ENCODE assay signal across 31 mouse cellular contexts in genomic region chr12:39038077-39038476, GRCm38 (mm10).
A peak's percentile ranks its signal among the peaks of the same experiment; 100 is the strongest.
DNase-seq lines count a peak whose midpoint lies in the region; ATAC-seq lines count a peak whose summit lies in the region.
"Had no signal": no experiment of that assay in that cellular context is flagged by ENCODE, and none has a peak within 500 bp of the region (broad histone marks: within the 10 kb centered on the region; RNA-seq: fewer than 3 reads in every experiment).

No protein-coding gene starts in this region.

- no peak for ATAC-seq in midbrain, embryonic 15.5 days (replicated peaks)
- ATAC-seq: forebrain, embryonic 13.5 days had no signal

- no peak overlapping the region for H3K4me3 ChIP-seq in midbrain, embryonic 15.5 days
- H3K4me3 ChIP-seq: embryonic facial prominence, embryonic 13.5 days; erythroblast, embryonic 14.5 days; forebrain, embryonic 13.5 days; heart, adult 2 months; heart, embryonic 13.5 days; hindbrain, embryonic 12.5 days; limb, embryonic 10.5 days; liver, embryonic 15.5 days; lung, embryonic 15.5 days; myocyte; neural tube, embryonic 13.5 days had no signal

- no peaks in the 10 kb centered on the region for H3K9me3 ChIP-seq in midbrain, embryonic 15.5 days
- H3K9me3 ChIP-seq: embryonic facial prominence, embryonic 13.5 days; forebrain, embryonic 13.5 days; heart, embryonic 13.5 days; hindbrain, embryonic 12.5 days; limb, embryonic 10.5 days; liver, embryonic 15.5 days; lung, embryonic 15.5 days; neural tube, embryonic 13.5 days had no signal

- DNase-seq in layer of hippocampus, adult 11-12 months (ENCODE audit: low spot score), result peak; percentile 18
- no peak for DNase-seq in layer of hippocampus, postnatal 25 days (ENCODE audit: extremely low spot score in 1 of 2, low spot score in 1 of 2)
- peak; percentile 75 for DNase-seq in cerebellum, adult 11 months
- peak; percentile 87 for DNase-seq in cerebellum, adult 8-10 months
- peak; percentile 60 to 81 for DNase-seq in cerebellum, postnatal 36 days
- DNase-seq in embryo, embryonic 10 days (ENCODE audit: low spot score), result no peak
- DNase-seq: adrenal gland, adult 2 months; B cell, adult 2 months; gastrocnemius, postnatal 25 days; heart, adult 2 months; heart, postnatal 14 days; kidney, adult 11 months; liver; lung, postnatal 4 days; midbrain, embryonic 14.5 days; thymus, adult 18-20 months; thymus, postnatal 4 days had no signal

- H3K9ac ChIP-seq in midbrain, embryonic 15.5 days, result no peak overlapping the region
- H3K9ac ChIP-seq: embryonic facial prominence, embryonic 13.5 days; forebrain, embryonic 13.5 days; heart, embryonic 13.5 days; hindbrain, embryonic 12.5 days; liver, embryonic 15.5 days; lung, embryonic 15.5 days; neural tube, embryonic 13.5 days had no signal

- no peak overlapping the region for H3K27ac ChIP-seq in midbrain, embryonic 15.5 days
- H3K27ac ChIP-seq: embryonic facial prominence, embryonic 13.5 days; forebrain, embryonic 13.5 days; heart, adult 2 months; heart, embryonic 13.5 days; hindbrain, embryonic 12.5 days; kidney, postnatal 0 days; limb, embryonic 10.5 days; liver, embryonic 15.5 days; lung, embryonic 15.5 days; neural tube, embryonic 13.5 days had no signal

- H3K36me3 ChIP-seq in midbrain, embryonic 15.5 days (replicated peaks), result no peaks in the 10 kb centered on the region
- H3K36me3 ChIP-seq: embryonic facial prominence, embryonic 13.5 days; G1E; heart, embryonic 13.5 days; hindbrain, embryonic 12.5 days; limb, embryonic 10.5 days; liver, embryonic 15.5 days; lung, embryonic 15.5 days; neural tube, embryonic 13.5 days had no signal

- no peaks in the 10 kb centered on the region for H3K4me1 ChIP-seq in midbrain, embryonic 15.5 days
- H3K4me1 ChIP-seq: embryonic facial prominence, embryonic 13.5 days; heart, embryonic 13.5 days; hindbrain, embryonic 12.5 days; limb, embryonic 10.5 days; liver, embryonic 15.5 days; lung, embryonic 15.5 days; neural tube, embryonic 13.5 days had no signal

- H3K27me3 ChIP-seq in midbrain, embryonic 15.5 days (replicated peaks), result no peaks in the 10 kb centered on the region
- H3K27me3 ChIP-seq: CH12.LX; embryonic facial prominence, embryonic 13.5 days; forebrain, embryonic 13.5 days; heart, embryonic 13.5 days; hindbrain, embryonic 12.5 days; liver, embryonic 15.5 days; lung, embryonic 15.5 days; neural tube, embryonic 13.5 days had no signal

- no peak overlapping the region for H3K4me2 ChIP-seq in midbrain, embryonic 15.5 days
- H3K4me2 ChIP-seq: embryonic facial prominence, embryonic 13.5 days; forebrain, embryonic 13.5 days; heart, embryonic 13.5 days; hindbrain, embryonic 12.5 days; liver, embryonic 15.5 days; lung, embryonic 15.5 days; neural tube, embryonic 13.5 days had no signal

- WGBS in midbrain, embryonic 15.5 days, result 85% methylated on average over 3 of the region's 3 CpGs

Comparison
In these comparisons a context has a peak if more than half of its experiments do, and no peak if none do; other contexts are left out.
1. DNase-seq: peak in layer of hippocampus, adult 11-12 months (single experiment), cerebellum, adult 11 months (single experiment), cerebellum, adult 8-10 months (single experiment) and cerebellum, postnatal 36 days (2 of 2); none in layer of hippocampus, postnatal 25 days (0 of 2) and embryo, embryonic 10 days (single experiment).